ENCODE assay signal across 24 mouse cellular contexts in genomic region chr10:34525598-34525997, GRCm38 (mm10). TPM values are rescaled to one million over a fixed set of nuclear protein-coding genes. Genes with fewer than 3 reads are reported as not detected.
A peak's percentile ranks its signal among the peaks of the same experiment; 100 is the strongest.
DNase-seq lines count a peak whose midpoint lies in the region; ATAC-seq and TF ChIP-seq lines count a peak whose summit lies in the region.
"Had no signal": no experiment of that assay in that cellular context is flagged by ENCODE, and none has a peak within 500 bp of the region (broad histone marks: within the 10 kb centered on the region; RNA-seq: fewer than 3 reads in every experiment).

No protein-coding gene starts in this region.

- WGBS in stomach, postnatal 0 days: 95% methylated on average over 1 of the region's 1 CpGs
- 91% methylated on average over 1 of the region's 1 CpGs for WGBS in limb, embryonic 10.5 days

- peaks cover 16% of the 10 kb centered on the region for H3K4me1 ChIP-seq in bone marrow macrophage, adult 2 months (ENCODE audit: control insufficient read depth, insufficient read depth, low read length)
- no peaks in the 10 kb centered on the region for H3K4me1 ChIP-seq in stomach, postnatal 0 days (replicated peaks; ENCODE audit: control insufficient read depth, insufficient read depth)
- no peaks in the 10 kb centered on the region for H3K4me1 ChIP-seq in limb, embryonic 10.5 days
- H3K4me1 ChIP-seq: embryonic facial prominence, embryonic 12.5 days; forebrain, embryonic 13.5 days; forebrain, embryonic 15.5 days had no signal

- no peak for TF ChIP-seq POLR2A in bone marrow macrophage, adult 2 months (IDR thresholded peaks at IDR 0.05; ENCODE audit: borderline replicate concordance, low read depth, low read length)

- peak; percentile 61 for ATAC-seq in granulocyte monocyte progenitor cell, adult 5-6 weeks (replicated peaks; ENCODE audit: poor library complexity, severe bottlenecking)
- ATAC-seq in stomach, postnatal 0 days (ENCODE audit: low FRiP score, low TSS enrichment): no peak
- ATAC-seq: activated CD4-positive, CD25-positive, alpha-beta regulatory T cell, adult 4 months; CD4-positive, CD25-positive, alpha-beta regulatory T cell, adult 4 months; forebrain, embryonic 13.5 days; forebrain, embryonic 15.5 days; forebrain, postnatal 0 days; Patski had no signal

- H3K27ac ChIP-seq in bone marrow macrophage, adult 2 months (ENCODE audit: insufficient read depth, low read depth, low read length): peak overlapping the region; percentile 48
- no peak overlapping the region for H3K27ac ChIP-seq in stomach, postnatal 0 days (replicated peaks)
- H3K27ac ChIP-seq in limb, embryonic 10.5 days: no peak overlapping the region
- H3K27ac ChIP-seq: embryonic facial prominence, embryonic 12.5 days; forebrain, embryonic 13.5 days; forebrain, embryonic 15.5 days had no signal

- H3K4me2 ChIP-seq in stomach, postnatal 0 days (replicated peaks; ENCODE audit: low read depth): no peak overlapping the region
- H3K4me2 ChIP-seq: embryonic facial prominence, embryonic 12.5 days; forebrain, embryonic 13.5 days; forebrain, embryonic 15.5 days had no signal

- no peaks in the 10 kb centered on the region for H3K36me3 ChIP-seq in stomach, postnatal 0 days (ENCODE audit: control insufficient read depth, insufficient read depth, low read length)
- H3K36me3 ChIP-seq in limb, embryonic 10.5 days: no peaks in the 10 kb centered on the region
- H3K36me3 ChIP-seq: embryonic facial prominence, embryonic 12.5 days; forebrain, embryonic 15.5 days; G1E had no signal

- TF ChIP-seq EP300 in stomach, postnatal 0 days (optimal IDR thresholded peaks at IDR 0.05): no peak

- no peaks in the 10 kb centered on the region for H3K27me3 ChIP-seq in stomach, postnatal 0 days (ENCODE audit: control insufficient read depth, insufficient read depth, low read length)
- no peaks in the 10 kb centered on the region for H3K27me3 ChIP-seq in limb, embryonic 10.5 days (ENCODE audit: low read depth, poor library complexity, severe bottlenecking)
- H3K27me3 ChIP-seq: CH12.LX; embryonic facial prominence, embryonic 12.5 days; forebrain, embryonic 13.5 days; forebrain, embryonic 15.5 days; Patski had no signal

- no peak for DNase-seq in thymus, postnatal 25 days
- no peak for DNase-seq in stomach, postnatal 0 days (ENCODE audit: low spot score)
- no peak for DNase-seq in limb, embryonic 10.5 days (ENCODE audit: low spot score)
- DNase-seq: adrenal gland, adult 8-10 months; adrenal gland, postnatal 14 days; adrenal gland, postnatal 36 days; B cell, adult 2 months; cerebellum, adult 11-12 months; cerebellum, adult 2 months; cerebellum, adult 9-10 months; cerebellum, postnatal 10 days; cerebellum, postnatal 25 days; embryo, embryonic 11 days; forebrain, postnatal 0 days had no signal

- H3K9me3 ChIP-seq in stomach, postnatal 0 days (ENCODE audit: control insufficient read depth, low read length): no peaks in the 10 kb centered on the region
- no peaks in the 10 kb centered on the region for H3K9me3 ChIP-seq in limb, embryonic 10.5 days (replicated peaks)
- H3K9me3 ChIP-seq: embryonic facial prominence, embryonic 12.5 days; forebrain, embryonic 13.5 days; forebrain, embryonic 15.5 days; G1E had no signal

- H3K4me3 ChIP-seq in bone marrow macrophage, adult 2 months (ENCODE audit: insufficient read depth, low read length): no peak overlapping the region
- H3K4me3 ChIP-seq in stomach, postnatal 0 days (ENCODE audit: low read depth, low read length): no peak overlapping the region
- no peak overlapping the region for H3K4me3 ChIP-seq in limb, embryonic 10.5 days
- H3K4me3 ChIP-seq: embryonic facial prominence, embryonic 12.5 days; forebrain, embryonic 13.5 days; forebrain, embryonic 15.5 days had no signal

- TF ChIP-seq CTCF in bone marrow macrophage, adult 2 months (IDR thresholded peaks at IDR 0.05; ENCODE audit: low read depth, low read length): no peak
- TF ChIP-seq CTCF in stomach, postnatal 0 days (IDR thresholded peaks at IDR 0.05; ENCODE audit: low read depth): no peak

- no peak overlapping the region for H3K9ac ChIP-seq in stomach, postnatal 0 days (ENCODE audit: low read length)
- H3K9ac ChIP-seq: embryonic facial prominence, embryonic 12.5 days; forebrain, embryonic 13.5 days; forebrain, embryonic 15.5 days; forebrain, postnatal 0 days had no signal

RNA-seq across cellular contexts. Expression of gene Frk, which starts 42.4 kb away (rescaled TPM):
- polyA plus RNA-seq in bone marrow macrophage, adult 2 months (2012; ENCODE audit: insufficient read depth, insufficient read length, missing spikeins): 0.21 and 1.3 TPM in 2 replicates
- not detected in 2 replicates for total RNA-seq in granulocyte monocyte progenitor cell, adult 5-6 weeks (2014; fragmentation: Nextera tagmentation)
- not detected in 2 replicates for total RNA-seq in granulocyte monocyte progenitor cell, adult 5-6 weeks (2017)
- 10.4 and 11.2 TPM in 2 replicates for polyA plus RNA-seq in stomach, postnatal 0 days (2015; fragmentation: Nextera tagmentation; extraction: Ambion mirVana)
- polyA plus RNA-seq in limb, embryonic 10.5 days (2016; fragmentation: Nextera tagmentation; extraction: Ambion mirVana): 3.0 and 3.4 TPM in 2 replicates
- total RNA-seq: CH12.LX, G1E had no signal
- polyA plus RNA-seq: CD4-positive, CD25-positive, alpha-beta regulatory T cell, adult 4 months; G1E had no signal
